Mouse (Mus musculus) brain, embryonic 14.5 days (tissue): Measurements from ENCODE around the gene 1700007K13Rik. TPM values are rescaled to one million over a fixed set of nuclear protein-coding genes. Genes with fewer than 3 reads are reported as not detected.

Experiments
- DNase-seq: peaks from one replicate; pipeline ENCODE4 v3.0.0-alpha.2; 2011; ENCODE audit warnings: low read depth
- CTCF ChIP-seq: fragments of 200-500 bp; IDR thresholded peaks from 2 replicates; pipeline ENCODE4 v1.5.1; 2012; ENCODE audit warnings: inconsistent platforms, mild to moderate bottlenecking, moderate library complexity, borderline replicate concordance; ENCODE audit not compliant: insufficient read depth, insufficient read length; ENCODE audit errors: extremely low read depth
- POLR2A ChIP-seq: fragments of 200-500 bp; IDR thresholded peaks from 2 replicates; pipeline ENCODE4 v1.6.1; 2012; ENCODE audit warnings: mild to moderate bottlenecking, inconsistent platforms, borderline replicate concordance; ENCODE audit not compliant: poor library complexity, insufficient read depth, insufficient read length, severe bottlenecking; ENCODE audit errors: extremely low read depth
- polyA plus RNA-seq: library from polyadenylated mRNA; depleted of rRNA; stranded (reverse); fragments of >200 nt; gene quantifications from 2 replicates; pipeline ENCODE4 v1.2.3, GENCODE M21; 2012; rRNA removed

The 1700007K13Rik gene
- polyA plus RNA-seq, 1 experiment, result 2.1 TPM

DNA sequence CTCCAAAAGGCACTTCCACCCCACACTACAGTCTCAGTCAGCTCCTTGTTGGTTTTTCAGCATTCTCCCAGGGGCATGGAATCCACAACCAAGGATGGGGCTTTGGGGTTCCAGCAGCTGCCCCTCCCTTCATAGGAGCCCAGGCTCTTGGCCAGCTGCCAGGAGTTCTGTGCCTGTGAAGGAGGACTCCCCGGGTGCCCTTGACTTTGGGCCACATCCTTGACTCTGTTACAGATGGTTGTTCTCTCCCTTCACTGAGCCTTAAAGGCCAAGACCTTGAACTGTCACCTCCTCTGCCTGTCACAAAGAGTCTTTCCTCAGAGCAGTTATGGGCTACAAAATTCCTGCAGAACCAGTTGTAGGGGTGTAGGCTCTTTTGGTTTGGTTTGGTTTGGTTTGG, 33.3 kb downstream of the 1700007K13Rik start:
- DNase-seq, result no peak
- TF ChIP-seq CTCF (no peak), POLR2A (no peak)

DNA sequence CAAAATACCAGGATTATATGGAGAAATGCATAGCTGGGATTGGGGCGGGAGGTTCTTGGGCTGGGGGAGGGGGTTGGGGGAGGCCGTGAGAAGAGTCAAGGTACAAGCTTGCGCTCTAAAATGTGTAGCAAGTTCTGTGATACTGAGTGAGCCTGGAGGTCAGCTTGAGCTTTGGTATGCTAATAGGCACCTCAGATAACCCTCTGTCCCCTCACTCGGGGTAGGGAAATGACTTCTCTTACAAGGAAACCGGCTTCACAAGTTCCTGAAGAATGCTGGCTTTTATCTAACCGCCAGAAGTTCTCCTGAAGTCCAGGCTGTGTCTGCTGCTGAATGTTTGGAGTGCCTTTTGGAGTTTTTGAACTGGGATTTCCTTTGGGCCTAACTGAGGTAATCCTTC, 35.3 kb downstream of the 1700007K13Rik start:
- no peak for DNase-seq

DNA sequence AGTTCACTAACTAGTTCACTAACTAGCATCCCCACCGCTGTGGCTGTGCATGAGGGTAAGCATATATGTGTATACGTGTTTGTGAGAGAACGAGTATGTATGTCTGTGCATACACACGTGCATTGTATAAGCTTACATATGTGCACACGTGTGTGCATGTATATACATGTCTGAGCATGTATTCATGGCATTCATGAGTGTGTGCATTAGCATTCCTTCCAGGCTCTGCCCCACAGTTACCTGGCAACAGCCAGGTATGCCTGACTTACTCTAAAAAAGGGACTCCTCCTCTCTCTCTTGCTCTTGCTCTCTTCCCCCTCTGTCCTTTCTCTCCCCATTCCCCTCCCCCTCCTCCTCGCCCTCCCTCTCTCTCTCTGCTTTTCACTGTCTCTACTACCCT, 38.9 kb downstream of the 1700007K13Rik start:
- TF ChIP-seq POLR2A, result no peak
- TF ChIP-seq CTCF, result no peak
- no peak for DNase-seq

More for the DNA sequence above, 35.3 kb downstream of the 1700007K13Rik start:
- TF ChIP-seq CTCF, result no peak
- no peak for TF ChIP-seq POLR2A

DNA sequence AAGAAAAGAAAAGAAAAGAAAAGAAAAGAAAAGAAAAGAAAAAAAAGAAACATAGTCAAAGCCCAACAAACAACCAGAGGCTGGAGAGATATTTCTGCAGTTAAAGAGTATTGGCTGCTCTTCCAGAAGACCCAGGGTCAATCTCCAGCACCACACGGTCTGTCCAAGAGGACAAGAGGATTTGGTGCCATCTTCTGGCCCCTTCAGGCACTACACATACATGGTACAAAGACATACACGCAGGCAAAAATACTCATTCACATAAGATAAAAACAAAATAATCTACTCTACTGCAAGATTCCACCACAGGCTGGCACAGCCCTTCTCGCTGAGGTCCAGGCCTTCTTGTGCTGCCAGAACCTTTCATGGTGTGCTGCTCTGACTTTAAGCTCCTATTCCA, 43.0 kb downstream of the 1700007K13Rik start:
- TF ChIP-seq CTCF, result peak; percentile 53; the same call in 1 of the 2 replicates
- no peak for TF ChIP-seq POLR2A
- peak; percentile 45 for DNase-seq

DNA sequence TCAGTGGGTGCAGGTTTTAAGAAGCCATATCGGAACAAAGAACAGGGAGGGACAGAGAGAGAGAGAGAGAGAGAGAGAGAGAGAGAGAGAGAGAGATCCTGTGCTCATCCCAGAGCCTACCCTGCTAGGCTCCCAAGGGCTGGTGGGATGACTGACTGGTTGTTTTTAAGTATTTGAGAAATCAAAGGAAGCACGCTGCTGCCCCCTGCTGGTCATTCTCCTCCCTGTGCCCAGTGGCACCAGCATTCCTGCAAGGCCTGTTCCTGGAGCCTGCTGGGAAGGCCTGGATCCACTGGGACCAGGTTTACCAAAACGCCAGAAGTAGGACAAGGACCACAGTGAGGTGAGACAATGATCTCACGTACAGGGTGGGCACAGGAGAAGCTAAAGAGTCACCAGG, 46.2 kb downstream of the 1700007K13Rik start:
- TF ChIP-seq POLR2A (no peak), CTCF (peak; percentile 96)
- peak; percentile 94 for DNase-seq

DNA sequence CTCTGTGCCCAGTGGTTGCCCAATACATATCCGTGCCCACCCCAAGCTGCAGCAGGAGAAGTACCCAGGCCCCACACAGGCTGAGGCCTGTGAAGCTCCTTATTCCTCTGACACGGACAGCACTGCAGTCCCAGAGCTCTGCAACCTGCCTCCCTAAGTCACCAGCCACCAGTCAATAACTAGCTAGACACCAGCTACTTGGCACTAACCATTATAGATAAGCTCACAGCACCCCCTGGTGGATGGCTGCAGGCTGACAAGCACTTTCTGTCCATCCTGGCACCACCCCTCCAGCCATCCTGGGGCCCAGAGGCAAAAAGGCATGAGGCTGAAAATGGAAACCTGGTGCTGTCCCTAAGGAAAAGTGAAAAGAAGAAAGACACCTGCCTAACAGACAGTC, 48.1 kb downstream of the 1700007K13Rik start:
- DNase-seq, result peak; percentile 93
- TF ChIP-seq POLR2A (no peak), CTCF (peak; percentile 93)

DNA sequence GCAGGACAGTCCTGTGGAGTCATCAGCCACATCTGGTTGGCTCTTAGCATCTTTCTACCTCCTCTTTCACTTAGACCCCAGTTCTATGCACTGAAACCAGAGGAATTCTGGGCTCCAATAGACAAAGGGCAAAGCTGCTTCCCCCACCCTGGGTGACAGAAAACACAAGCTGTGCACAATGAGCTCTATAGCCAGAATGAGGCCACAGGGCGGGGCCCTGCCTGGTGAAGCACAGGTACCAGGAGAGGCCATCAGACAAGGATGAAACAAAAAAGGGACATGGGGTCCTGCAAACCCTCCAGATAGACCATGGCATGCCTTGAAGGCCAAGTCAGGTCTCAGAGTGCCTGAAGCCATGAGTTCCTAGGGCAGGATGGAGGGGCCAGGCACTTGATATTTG, 49.6 kb downstream of the 1700007K13Rik start:
- TF ChIP-seq CTCF (no peak), POLR2A (no peak)
- DNase-seq, result no peak

DNA sequence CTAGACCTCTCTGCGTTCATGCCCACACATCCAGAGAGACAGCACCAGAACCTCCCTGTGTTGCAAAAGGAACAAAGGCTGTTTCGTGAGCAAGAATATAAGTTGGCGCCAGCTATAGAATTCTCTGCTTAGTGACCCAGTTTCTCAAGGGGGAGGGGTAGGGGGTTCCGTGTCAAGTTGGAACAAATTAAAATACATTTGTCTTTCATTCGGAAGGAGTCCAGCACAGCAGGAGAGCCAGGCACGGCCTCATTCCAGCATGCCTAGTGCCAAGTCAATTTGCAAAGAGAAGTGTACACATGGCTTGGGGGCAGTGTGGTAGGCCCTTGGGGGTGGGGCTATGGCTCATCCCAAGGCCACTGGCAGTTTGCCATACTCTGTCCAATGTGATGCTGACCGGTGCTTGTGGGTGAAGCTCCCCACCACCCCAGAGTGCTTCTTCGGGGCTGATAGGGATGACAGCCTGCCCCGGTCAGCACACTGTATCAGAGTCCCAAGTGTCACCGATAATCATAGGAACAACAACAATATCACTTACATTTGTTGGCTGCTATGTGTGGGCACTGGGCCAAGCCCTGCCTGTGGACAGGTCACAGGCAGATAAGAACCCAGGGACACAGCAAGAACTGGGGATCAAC, 50.6 kb downstream of the 1700007K13Rik start:
- peak; percentile 78 for DNase-seq
- no peak for TF ChIP-seq POLR2A
- TF ChIP-seq CTCF, result no peak

DNA sequence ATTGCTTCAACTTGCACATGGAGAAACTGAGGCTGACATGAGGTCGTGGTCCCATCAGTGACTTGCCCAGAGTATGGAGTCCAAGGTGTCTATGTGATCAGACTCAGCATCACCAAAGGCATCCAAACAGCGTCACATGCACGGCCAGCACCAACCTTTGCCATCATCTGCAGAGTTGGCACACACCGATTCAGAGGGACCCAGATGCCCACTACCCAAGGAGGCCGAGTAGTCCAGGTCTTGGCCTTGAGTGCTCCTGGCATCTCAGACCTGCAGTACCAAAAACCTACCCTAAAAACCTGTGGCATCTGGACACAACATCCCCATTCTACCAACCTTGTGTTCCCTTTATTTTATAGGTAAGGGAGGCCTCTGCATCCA, 51.4 kb downstream of the 1700007K13Rik start:
- no peak for TF ChIP-seq POLR2A
- no peak for TF ChIP-seq CTCF

DNA sequence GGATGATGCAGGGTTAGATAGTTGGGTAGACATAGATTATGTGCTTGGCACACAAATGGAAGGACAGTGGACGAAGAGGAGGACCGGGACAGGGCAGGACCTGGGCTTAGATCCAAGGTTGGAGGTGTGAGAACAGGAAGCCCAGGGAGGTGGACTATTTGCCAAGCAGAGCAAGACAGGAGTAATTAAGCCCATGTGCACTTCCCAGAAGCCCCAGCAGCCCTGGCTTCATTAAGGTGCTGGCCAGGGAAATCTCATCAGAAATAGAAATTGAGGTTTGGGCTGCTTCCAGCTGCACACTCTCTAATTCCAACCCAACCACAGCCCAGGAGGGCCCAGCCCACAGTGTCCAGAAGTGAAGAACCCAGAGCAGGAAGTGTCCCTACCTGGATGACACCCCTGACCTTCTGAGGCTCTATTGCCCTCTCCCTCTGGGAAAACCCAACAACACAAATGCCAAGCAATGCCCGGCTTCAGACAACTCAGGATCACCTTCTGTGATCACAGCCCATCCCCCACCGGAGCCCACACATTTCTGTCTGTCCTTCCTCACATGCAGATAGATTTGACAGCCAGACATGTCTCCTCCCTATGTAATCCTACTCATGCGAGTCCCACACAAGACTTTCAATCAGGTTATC, 51.9 kb downstream of the 1700007K13Rik start:
- no peak for TF ChIP-seq POLR2A
- no peak for TF ChIP-seq CTCF
- no peak for DNase-seq

More for the DNA sequence above, 51.4 kb downstream of the 1700007K13Rik start:
- no peak for DNase-seq

DNA sequence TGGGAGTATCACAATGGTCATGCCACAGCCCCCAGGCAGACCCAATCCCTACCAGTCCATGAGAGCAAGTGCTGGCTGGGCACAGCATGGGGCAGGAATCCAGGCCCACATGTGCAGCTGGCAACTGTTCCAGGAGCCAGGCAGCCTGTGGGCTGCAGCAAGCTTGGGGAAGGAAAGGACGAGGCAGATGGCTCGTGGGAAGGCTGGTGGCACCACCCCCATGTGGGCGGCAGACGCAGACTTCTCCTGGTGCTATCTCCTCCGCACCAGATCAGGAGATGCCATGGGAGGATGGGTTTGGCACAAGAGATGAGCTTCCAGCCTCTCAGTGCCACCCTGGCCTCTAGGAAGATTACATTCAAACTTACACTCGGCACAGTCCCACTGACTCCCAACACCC, 53.2 kb downstream of the 1700007K13Rik start:
- TF ChIP-seq POLR2A (no peak), CTCF (no peak)
- DNase-seq, result peak; percentile 64

Other genes starting within 250 kb of the 1700007K13Rik start
- gene Ppp1r26, start 19.5 kb downstream of the 1700007K13Rik start, polyA plus RNA-seq, result 18.9 and 28.3 TPM in 2 replicates
- 50.3 and 61.5 TPM in 2 replicates for gene Mrps2, start 1.7 kb upstream of the 1700007K13Rik start, polyA plus RNA-seq
- 0.91 and 1.8 TPM in 2 replicates for gene Gbgt1, start 30.6 kb upstream of the 1700007K13Rik start, polyA plus RNA-seq
- 0.37 TPM in 1 of 2 replicates, not detected in the other for gene Gm10134, start 39.8 kb upstream of the 1700007K13Rik start, polyA plus RNA-seq
- 179 and 191 TPM in 2 replicates for gene Ralgds, start 46.8 kb upstream of the 1700007K13Rik start, polyA plus RNA-seq
- gene Cel, start 97.1 kb upstream of the 1700007K13Rik start, polyA plus RNA-seq, result 0.10 and 0.14 TPM in 2 replicates
- 45.9 and 51.4 TPM in 2 replicates for gene Gtf3c5, start 117.4 kb upstream of the 1700007K13Rik start, polyA plus RNA-seq
- 0.09 and 0.33 TPM in 2 replicates for gene Gfi1b, start 155.7 kb upstream of the 1700007K13Rik start, polyA plus RNA-seq
- gene Tsc1, start 174.9 kb upstream of the 1700007K13Rik start, polyA plus RNA-seq, result 35.8 and 40.6 TPM in 2 replicates
- 1.5 and 2.4 TPM in 2 replicates for gene Spaca9, start 233.4 kb upstream of the 1700007K13Rik start, polyA plus RNA-seq
- 1.3 and 1.5 TPM in 2 replicates for gene Ak8, start 233.8 kb upstream of the 1700007K13Rik start, polyA plus RNA-seq